8 mouse cellular contexts compared by ENCODE assay signal in the genomic region with DNA sequence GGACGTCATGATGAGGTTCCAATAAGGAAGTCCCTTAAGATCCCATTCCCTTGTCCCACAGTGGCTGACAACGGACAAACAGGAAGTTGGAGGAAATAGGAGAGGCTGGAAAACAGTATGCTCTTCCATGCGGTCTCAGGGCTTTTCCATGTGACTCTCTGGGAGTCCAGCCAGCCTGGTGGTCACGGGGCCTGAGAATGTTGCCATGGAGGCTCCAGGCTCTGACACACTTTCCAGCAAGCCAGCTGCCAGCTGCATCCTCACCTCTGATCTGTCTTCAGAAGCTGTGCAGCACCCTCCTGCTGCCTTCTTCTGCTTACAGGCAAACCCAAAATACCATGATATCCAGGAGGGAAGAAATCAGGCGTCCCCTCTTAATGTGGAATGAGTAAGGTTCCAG.
DNase-seq lines count a peak whose midpoint lies in the region; ATAC-seq and TF ChIP-seq lines count a peak whose summit lies in the region.

No protein-coding gene starts in this region.

- H3K4me3 ChIP-seq in liver, adult 2 months (ENCODE audit: insufficient read depth, low read depth, low read length): no peak overlapping the region
- H3K4me3 ChIP-seq in midbrain, postnatal 0 days (ENCODE audit: low read depth, low read length): no peak overlapping the region
- H3K4me3 ChIP-seq in limb, embryonic 10.5 days: no peak overlapping the region

- no peak for TF ChIP-seq CTCF in liver, adult 2 months (IDR thresholded peaks at IDR 0.05; ENCODE audit: low read depth, low read length)
- TF ChIP-seq CTCF in midbrain, postnatal 0 days (IDR thresholded peaks at IDR 0.05): no peak

- no peak overlapping the region for H3K27ac ChIP-seq in liver, adult 2 months (replicated peaks; ENCODE audit: insufficient read depth, low read depth, low read length)
- H3K27ac ChIP-seq in midbrain, postnatal 0 days (ENCODE audit: low read depth, low read length): no peak overlapping the region
- H3K27ac ChIP-seq in limb, embryonic 10.5 days: no peak overlapping the region

- H3K79me2 ChIP-seq in liver, adult 2 months (ENCODE audit: control insufficient read depth, insufficient read depth, low read length): no peaks in the 10 kb centered on the region

- no peak overlapping the region for H3K4me2 ChIP-seq in midbrain, postnatal 0 days (ENCODE audit: low read depth, low read length, poor library complexity, severe bottlenecking)

- DNase-seq in liver, adult 2 months (ENCODE audit: extremely low read depth, low read depth, low spot score): peak; percentile 15
- no peak for DNase-seq in liver
- peak; percentile 23 for DNase-seq in cerebellum, adult 11 months
- DNase-seq in gastrocnemius, postnatal 25 days: peak; percentile 47
- DNase-seq in layer of hippocampus, adult 8-10 months (ENCODE audit: low spot score in 2 of 2): peak; percentile 70 to 72
- peak; percentile 86 for DNase-seq in midbrain, postnatal 0 days (ENCODE audit: low spot score)
- DNase-seq in thymus, postnatal 4 days: no peak
- no peak for DNase-seq in limb, embryonic 10.5 days (ENCODE audit: low spot score)

- ATAC-seq in midbrain, postnatal 0 days (ENCODE audit: low FRiP score): peak; percentile 88

- H3K36me3 ChIP-seq in liver, adult 2 months (ENCODE audit: control insufficient read depth, insufficient read depth, low read length): no peaks in the 10 kb centered on the region
- H3K36me3 ChIP-seq in midbrain, postnatal 0 days (ENCODE audit: insufficient read depth, low read length): no peaks in the 10 kb centered on the region
- H3K36me3 ChIP-seq in limb, embryonic 10.5 days: no peaks in the 10 kb centered on the region

- H3K9me3 ChIP-seq in midbrain, postnatal 0 days (ENCODE audit: low read length): no peaks in the 10 kb centered on the region
- no peaks in the 10 kb centered on the region for H3K9me3 ChIP-seq in limb, embryonic 10.5 days (replicated peaks)

- TF ChIP-seq POLR2A in liver, adult 2 months (IDR thresholded peaks at IDR 0.05; ENCODE audit: extremely low read depth, insufficient read depth, low read length): no peak

- no peaks in the 10 kb centered on the region for H3K4me1 ChIP-seq in liver, adult 2 months (ENCODE audit: control insufficient read depth, insufficient read depth, low read length)
- H3K4me1 ChIP-seq in midbrain, postnatal 0 days (ENCODE audit: insufficient read depth, low read length): no peaks in the 10 kb centered on the region
- no peaks in the 10 kb centered on the region for H3K4me1 ChIP-seq in limb, embryonic 10.5 days

- 47% methylated on average over 5 of the region's 5 CpGs for WGBS in liver, adult 2 months
- WGBS in midbrain, postnatal 0 days: 52% methylated on average over 5 of the region's 5 CpGs
- WGBS in limb, embryonic 10.5 days: 72% methylated on average over 5 of the region's 5 CpGs

- no peak overlapping the region for H3K9ac ChIP-seq in liver, adult 2 months (ENCODE audit: low read depth, low read length)
- no peak overlapping the region for H3K9ac ChIP-seq in midbrain, postnatal 0 days (replicated peaks; ENCODE audit: low read length, poor library complexity, severe bottlenecking)

- no peaks in the 10 kb centered on the region for H3K27me3 ChIP-seq in liver, adult 2 months (ENCODE audit: control insufficient read depth, insufficient read depth, low read length)
- H3K27me3 ChIP-seq in midbrain, postnatal 0 days (ENCODE audit: insufficient read depth, low read length): no peaks in the 10 kb centered on the region
- no peaks in the 10 kb centered on the region for H3K27me3 ChIP-seq in limb, embryonic 10.5 days (ENCODE audit: low read depth, poor library complexity, severe bottlenecking)

Comparison
In these comparisons a context has a peak if more than half of its experiments do, and no peak if none do; other contexts are left out.
1. DNase-seq: peak in liver, adult 2 months (single experiment), cerebellum, adult 11 months (single experiment), gastrocnemius, postnatal 25 days (single experiment), layer of hippocampus, adult 8-10 months (2 of 2) and midbrain, postnatal 0 days (single experiment); none in liver (single experiment), thymus, postnatal 4 days (single experiment) and limb, embryonic 10.5 days (single experiment).